Mouse (Mus musculus) lung, postnatal 10 days (tissue): Measurements from ENCODE around the gene Ppef1.

Experiments used
- DNase-seq: peaks from one replicate; pipeline ENCODE4 v3.0.0; 2021

Gene Ppef1

DNA sequence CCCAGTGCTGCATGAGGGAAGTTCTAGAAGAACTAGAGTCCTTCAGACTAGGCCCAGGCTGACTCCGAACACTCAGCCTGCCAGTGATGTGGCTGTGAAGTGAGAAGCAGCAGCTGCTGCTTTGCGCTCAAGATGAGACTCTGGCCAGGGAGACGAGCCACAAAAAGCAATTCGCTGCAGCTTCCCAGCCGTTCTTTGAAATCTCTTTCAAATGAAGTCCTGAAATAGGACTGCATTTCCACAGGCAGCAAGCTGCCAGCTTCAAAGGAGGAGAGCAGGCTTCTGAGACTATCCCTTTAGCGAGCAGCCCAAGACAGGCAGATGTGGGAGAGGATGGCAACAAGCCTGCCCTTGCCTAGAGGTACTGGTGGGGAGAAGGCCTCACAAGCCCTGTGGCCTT is 142.6 kb downstream of the Ppef1 start:
- peak; percentile 33 for DNase-seq

DNA sequence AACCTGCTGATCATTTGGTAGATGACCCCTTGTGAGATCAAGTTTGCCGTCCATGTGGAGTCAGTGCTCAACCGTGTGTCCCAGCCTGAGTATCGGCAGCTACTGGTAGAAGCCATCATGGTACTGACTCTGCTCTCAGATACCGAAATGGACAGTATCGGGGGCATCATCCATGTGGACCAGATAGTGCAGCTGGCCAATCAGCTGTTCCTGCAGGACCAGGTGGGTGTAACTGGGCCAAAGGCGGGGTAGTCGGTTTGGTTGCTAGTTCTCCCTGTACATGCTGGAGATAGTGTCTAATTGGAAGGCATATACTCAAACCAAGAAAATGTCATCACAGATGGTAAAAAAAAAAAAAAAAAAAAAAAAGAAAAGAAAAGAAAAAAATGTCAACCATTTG is 145.4 kb downstream of the Ppef1 start:
- no peak for DNase-seq

DNA sequence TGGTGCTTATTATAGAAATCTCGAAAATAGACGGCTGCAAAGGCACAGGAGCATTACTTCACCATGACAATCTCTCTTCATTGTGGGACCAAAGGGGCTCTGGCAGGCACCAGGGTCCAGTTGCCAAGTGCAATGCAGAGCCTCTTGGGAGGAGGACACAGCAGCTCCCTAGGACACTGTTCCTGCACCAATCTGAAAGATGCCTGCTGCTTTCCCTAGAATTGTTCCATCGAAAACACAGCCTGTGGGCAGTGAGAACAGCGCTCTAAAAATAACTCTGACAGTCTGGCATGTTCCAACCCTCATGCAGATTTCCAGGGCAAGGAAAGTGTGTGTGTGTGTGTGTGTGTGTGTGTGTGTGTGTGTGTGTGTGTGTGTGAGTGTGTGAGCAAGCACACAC is 147.0 kb downstream of the Ppef1 start:
- DNase-seq, result peak; percentile 26

DNA sequence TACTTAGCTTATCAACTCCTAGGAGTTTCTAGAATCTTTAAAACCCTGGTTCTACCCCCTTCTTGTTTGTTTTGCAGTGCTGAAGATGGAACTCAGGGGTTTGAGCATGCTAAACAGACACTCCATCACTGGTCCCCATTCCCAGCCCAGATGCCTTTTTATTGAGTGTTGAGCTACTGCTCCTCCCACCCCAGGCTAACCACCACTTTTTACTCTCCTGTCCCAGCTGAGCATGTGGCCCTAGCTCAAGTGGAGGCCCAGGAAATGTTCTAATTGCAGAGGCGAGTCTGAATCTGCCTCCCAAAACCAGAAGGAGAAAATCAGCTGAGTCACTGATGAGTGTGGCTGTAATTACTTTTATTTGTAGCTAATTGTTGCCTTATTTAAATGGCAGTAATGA is 150.5 kb downstream of the Ppef1 start:
- DNase-seq, result no peak

DNA sequence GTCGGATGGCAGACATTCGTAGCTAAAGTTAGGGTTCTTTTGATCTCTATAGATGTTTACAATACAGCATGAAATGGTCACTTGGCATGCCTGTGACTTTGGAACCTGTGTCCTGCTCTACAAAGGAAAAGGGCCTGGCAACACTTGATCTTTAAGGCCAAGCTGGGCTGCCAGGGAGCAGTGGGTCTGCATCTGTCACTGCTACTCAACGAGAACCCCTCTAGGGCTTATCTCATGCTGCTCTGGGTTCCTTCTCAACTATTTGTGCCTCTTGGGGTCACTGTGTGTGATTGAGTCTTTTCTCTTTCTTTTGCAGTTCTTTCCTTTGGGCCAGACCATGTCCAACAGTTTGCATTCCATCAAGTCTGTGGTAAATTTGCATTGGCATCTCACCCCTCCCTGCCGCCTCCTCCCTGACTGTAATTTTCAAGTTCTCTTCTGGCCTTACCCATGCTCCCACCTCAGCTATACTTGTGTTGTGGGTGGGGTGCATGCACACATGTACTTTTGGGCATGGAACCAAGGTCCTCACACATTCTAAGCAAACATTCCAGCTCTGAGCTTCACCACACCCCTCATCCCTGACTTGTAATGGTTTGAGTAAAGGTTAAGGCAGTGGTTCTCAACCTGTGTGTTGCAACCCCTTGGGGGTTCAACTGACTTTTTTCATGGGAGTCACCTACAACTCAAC is 151.3 kb downstream of the Ppef1 start:
- DNase-seq, result peak; percentile 20

DNA sequence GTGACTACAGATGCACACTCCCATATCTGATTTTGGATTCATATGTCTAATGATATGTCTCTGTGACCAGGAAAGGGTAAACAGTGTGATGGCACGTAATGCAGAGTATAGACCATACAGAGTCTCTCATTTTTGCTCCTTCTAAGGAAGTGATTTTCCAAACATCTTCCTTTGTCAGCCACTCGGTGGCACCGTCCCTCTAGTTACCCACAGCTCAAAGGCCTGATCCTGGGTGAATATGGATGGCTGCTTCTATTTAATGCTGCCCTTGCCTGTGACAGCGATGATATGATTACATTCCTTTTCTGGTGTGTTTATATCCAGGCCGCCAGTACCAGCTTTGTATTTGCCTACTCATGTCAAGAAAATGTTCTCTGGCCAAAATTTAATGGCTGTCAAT is 152.0 kb downstream of the Ppef1 start:
- peak; percentile 35 for DNase-seq
